Mouse (Mus musculus) spleen, adult 12 weeks (tissue): ENCODE data around the gene Cbarp.

Source experiments
- DNase-seq: peaks from one replicate; pipeline ENCODE4 v3.0.0; 2022; ENCODE audit warnings: low spot score

Cbarp gene

GRCm38 (mm10) chr10:80143664-80144063 is 3.0 kb upstream of the Cbarp start:
- no peak for DNase-seq

- DNase-seq: no peak
Measured at GRCm38 (mm10) chr10:80142530-80142925, 1.9 kb upstream of the Cbarp start.

GRCm38 (mm10) chr10:80141786-80142529 is 1.3 kb upstream of the Cbarp start:
- DNase-seq: peak; percentile 91

GRCm38 (mm10) chr10:80141243-80141642 is 608 bp upstream of the Cbarp start:
- DNase-seq: peak; percentile 90

- no peak for DNase-seq
Measured at GRCm38 (mm10) chr10:80139975-80140665, 515 bp downstream of the Cbarp start.

GRCm38 (mm10) chr10:80139439-80139775 is 1.2 kb downstream of the Cbarp start:
- DNase-seq: no peak

GRCm38 (mm10) chr10:80138553-80139438 is 1.8 kb downstream of the Cbarp start, which contains the start of gene Atp5d:
TSS of gene Atp5d (plus strand) at chr10:80138632.
- DNase-seq: peak; percentile 47

GRCm38 (mm10) chr10:80137626-80138552 is 2.7 kb downstream of the Cbarp start:
- no peak for DNase-seq

GRCm38 (mm10) chr10:80136952-80137625 is 3.5 kb downstream of the Cbarp start:
- no peak for DNase-seq

- no peak for DNase-seq
Measured at GRCm38 (mm10) chr10:80136179-80136951, 4.3 kb downstream of the Cbarp start.

- no peak for DNase-seq
Measured at GRCm38 (mm10) chr10:80135641-80136040, 5.0 kb downstream of the Cbarp start.

GRCm38 (mm10) chr10:80135161-80135560 is 5.5 kb downstream of the Cbarp start:
- DNase-seq: no peak

GRCm38 (mm10) chr10:80134421-80134820 is 6.2 kb downstream of the Cbarp start:
- DNase-seq: no peak

GRCm38 (mm10) chr10:80133226-80133849 is 7.3 kb downstream of the Cbarp start:
- no peak for DNase-seq

GRCm38 (mm10) chr10:80131952-80132350 is 8.7 kb downstream of the Cbarp start:
- no peak for DNase-seq

GRCm38 (mm10) chr10:80131316-80131951 is 9.2 kb downstream of the Cbarp start:
- no peak for DNase-seq

GRCm38 (mm10) chr10:80130403-80131031 is 10.1 kb downstream of the Cbarp start:
- no peak for DNase-seq

GRCm38 (mm10) chr10:80129846-80130245 is 10.8 kb downstream of the Cbarp start:
- DNase-seq: no peak

GRCm38 (mm10) chr10:80127920-80128319 is 12.7 kb downstream of the Cbarp start:
- DNase-seq: no peak
